Mouse (Mus musculus) kidney, adult 9 months (tissue): Measurements from ENCODE around the gene Dvl2.

ENCODE experiments used
- DNase-seq: peaks from one replicate; pipeline ENCODE4 v3.0.0; 2022

Gene Dvl2

GRCm38 (mm10) chr11:70029829-70030550 lies 29.6 kb downstream of the Dvl2 start:
- DNase-seq: no peak

- DNase-seq: no peak
These were observed 30.4 kb downstream of the Dvl2 start for GRCm38 (mm10) chr11:70030651-70031320.

DNA sequence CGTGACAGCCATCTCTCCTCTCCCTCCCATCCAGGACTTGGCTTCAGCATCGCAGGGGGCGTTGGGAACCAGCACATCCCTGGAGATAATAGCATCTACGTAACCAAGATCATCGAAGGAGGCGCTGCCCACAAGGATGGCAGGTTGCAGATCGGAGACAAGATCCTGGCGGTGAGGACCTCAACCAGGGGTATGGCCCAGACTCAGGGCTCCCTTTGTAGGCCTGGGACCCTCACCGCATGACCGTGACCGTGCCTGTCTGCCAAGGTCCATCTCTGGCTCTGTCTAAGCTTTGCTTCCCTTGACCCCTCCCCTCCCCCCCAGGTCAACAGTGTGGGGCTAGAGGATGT lies 30.9 kb downstream of the Dvl2 start:
- DNase-seq: no peak

- DNase-seq: no peak
These were observed 37.8 kb downstream of the Dvl2 start for GRCm38 (mm10) chr11:70038174-70038573.

- DNase-seq: no peak
These were observed 39.2 kb downstream of the Dvl2 start for GRCm38 (mm10) chr11:70039631-70040030.

DNA sequence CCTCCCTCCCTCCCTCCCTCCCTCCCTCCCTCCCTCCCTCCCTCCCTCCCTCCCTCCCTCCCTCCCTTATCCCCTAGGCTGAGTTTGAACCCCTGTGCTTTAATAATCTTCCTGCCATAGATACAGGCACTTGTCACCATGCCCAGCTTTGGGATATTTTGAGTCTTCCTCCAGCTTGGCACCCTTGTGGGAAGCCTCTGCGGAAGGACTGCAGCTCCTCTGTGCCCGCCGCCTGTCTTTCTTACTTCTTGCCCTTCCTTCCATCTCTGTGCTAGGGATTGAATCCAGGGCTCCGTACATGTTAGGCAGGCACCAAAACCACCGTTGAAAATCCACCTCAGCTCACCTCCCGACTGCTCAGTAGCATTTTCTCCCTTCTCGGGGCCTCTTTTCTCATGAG lies 39.8 kb downstream of the Dvl2 start:
- no peak for DNase-seq

GRCm38 (mm10) chr11:70042309-70043085 lies 42.1 kb downstream of the Dvl2 start:
- DNase-seq: no peak

DNA sequence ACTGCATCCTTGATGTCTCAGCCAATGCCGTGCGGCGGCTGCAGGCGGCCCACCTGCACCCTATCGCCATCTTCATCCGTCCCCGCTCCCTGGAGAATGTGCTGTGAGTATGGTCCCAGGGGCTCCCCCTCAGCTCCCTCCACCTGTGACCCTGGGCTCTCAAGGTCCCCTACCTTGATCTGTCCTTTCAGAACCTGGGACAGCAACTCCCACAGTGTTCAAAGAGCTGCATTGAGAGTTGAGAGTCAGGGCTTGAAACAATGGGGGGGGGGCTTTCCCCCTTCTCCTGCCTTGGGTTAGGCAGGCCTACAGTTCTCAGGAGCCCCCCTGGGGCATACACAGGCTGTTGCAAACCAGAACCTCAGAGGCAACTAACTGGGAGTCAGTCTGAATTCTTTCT lies 43.3 kb downstream of the Dvl2 start:
- no peak for DNase-seq

GRCm38 (mm10) chr11:70045435-70045834 lies 45.0 kb downstream of the Dvl2 start:
- DNase-seq: no peak

GRCm38 (mm10) chr11:70049366-70049765 lies 49.0 kb downstream of the Dvl2 start:
- no peak for DNase-seq

- no peak for DNase-seq
These were observed 49.4 kb downstream of the Dvl2 start for GRCm38 (mm10) chr11:70049816-70050215.

GRCm38 (mm10) chr11:70053156-70053555 lies 52.8 kb downstream of the Dvl2 start:
- DNase-seq: no peak

DNA sequence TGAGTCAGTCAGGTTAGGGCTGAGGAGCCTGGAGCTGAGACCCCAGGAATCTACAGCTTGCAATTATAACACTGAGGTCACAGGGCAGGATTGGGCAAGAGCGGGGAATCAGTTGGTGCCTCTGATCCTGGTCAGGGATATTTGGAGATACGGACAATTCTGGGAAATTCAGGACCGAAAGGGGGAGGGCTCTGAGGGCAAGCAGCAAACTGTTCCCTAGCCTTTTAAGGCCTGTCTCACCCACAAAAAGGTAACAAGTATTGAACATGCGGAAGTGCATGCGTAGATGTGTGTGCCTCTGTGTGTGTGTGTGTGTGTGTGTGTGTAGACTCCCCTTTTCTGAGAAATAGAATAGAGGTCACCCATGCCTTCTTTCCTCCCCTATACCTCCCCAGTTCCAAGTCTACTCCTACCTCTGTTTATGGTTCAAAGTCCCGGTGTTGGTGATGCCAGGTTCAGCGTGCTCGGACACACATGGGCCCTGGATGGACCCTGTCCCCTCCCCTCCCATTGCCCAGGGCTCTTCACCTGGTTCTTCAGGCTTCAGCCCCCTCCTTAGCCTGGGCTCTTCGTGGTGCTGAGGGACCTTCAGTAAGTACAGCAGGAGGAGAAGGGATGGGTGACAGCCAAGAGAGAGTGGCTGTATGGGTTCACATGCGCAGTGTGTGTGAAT lies 53.6 kb downstream of the Dvl2 start, which contains the start of gene Asgr1:
Gene Asgr1, plus strand, starts transcription at position 188 of the 673 bp plus-strand sequence.
- peak; percentile 42 for DNase-seq

DNA sequence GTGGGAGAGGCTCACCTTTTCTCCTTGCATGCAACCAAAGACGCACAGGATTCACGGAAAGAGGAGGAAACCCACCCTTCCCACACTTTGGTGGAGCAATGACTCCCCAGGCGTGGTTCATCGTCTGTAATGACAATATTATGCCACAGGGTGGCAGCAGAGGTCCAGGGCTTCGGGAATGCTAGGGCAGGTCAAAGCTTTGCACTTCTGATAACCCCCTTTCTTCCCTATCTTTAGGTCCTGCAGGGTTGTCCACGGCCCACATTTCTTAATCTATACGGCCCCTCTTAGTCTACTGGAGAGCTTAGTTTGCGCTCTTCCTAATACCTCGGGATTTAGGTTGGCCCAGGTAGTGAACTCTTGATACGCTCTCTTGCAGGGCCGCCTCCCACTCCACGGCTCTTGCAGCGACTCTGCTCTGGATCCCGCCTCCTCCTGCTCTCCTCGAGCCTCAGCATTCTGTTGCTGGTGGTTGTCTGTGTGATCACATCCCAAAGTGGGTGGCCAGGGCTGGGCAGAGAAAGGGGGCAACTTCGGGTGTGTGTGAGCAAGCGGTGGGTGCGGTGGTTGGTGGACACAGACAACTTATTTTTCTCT lies 55.3 kb downstream of the Dvl2 start:
- peak; percentile 77 for DNase-seq

DNA sequence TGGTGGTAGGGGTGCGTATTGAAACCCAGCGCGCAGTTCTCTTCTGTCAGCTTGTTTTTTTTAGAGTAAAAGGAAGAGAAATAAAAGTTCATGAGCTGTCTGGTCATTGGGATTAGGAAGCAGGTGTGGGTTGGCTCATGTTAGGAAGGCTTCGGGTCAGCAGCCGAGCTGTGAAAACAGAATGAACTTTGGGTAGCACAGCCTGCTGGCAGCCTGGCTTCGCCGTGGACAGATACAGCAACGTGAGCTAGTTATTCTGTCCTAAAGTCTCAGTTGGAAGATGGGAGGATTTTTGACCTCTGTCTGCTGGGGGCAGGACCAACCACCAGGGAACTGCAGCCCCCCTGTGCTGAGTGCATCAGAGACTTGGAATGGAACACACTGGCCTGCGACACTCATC lies 57.4 kb downstream of the Dvl2 start:
- DNase-seq: peak; percentile 80

DNA sequence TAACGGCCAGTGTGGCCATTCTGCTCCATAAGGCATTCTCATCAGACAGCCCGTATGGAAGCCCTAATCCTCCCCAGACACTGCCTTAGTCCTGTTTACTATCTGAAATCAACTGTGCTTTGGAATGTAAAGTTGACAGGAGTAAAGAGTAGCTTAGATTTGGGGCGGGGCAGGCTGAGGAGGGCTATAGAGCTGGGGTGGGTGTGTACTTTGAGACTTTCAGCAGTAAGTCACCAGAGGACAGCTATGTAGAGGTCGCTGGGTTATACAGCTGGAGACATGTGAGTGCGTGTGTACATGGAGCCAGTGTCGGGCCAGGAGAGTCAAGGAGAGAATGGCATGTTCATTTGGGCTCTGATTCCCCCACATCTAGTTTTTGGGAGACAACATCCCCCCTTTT lies 59.5 kb downstream of the Dvl2 start:
- DNase-seq: no peak
